Mouse (Mus musculus): Measurements from ENCODE around the gene Kcmf1. TPM values are rescaled to one million over a fixed set of nuclear protein-coding genes. Genes with fewer than 3 reads are reported as not detected.

Kcmf1 gene
- polyA plus RNA-seq, 1 experiment, result 69.2 TPM

Other genes starting within 250 kb of the Kcmf1 start
- gene Tcf7l1, start 110.7 kb downstream of the Kcmf1 start, polyA plus RNA-seq (2012; rRNA removed), result 19.5 and 28.0 TPM in 2 replicates
- 471 and 572 TPM in 2 replicates for gene Tmsb10, start 58.8 kb upstream of the Kcmf1 start, polyA plus RNA-seq (2012; rRNA removed)

Data from urinary bladder, adult 2 months (tissue).